Mouse (Mus musculus) erythroblast, embryonic 14.5 days (primary cell): Measurements from ENCODE around the gene G6pc3. TPM values are rescaled to one million over a fixed set of nuclear protein-coding genes. Genes with fewer than 3 reads are reported as not detected.
"Not testable (repeated sequence)": the region's sequence is repeated elsewhere in the genome, so short reads cannot be mapped to it uniquely, and the experiment has no call there.

Source experiments
- H3K27me3 ChIP-seq: 2 replicates; pipeline ENCODE4 v1.6.1; 2012; ENCODE audit warnings: inconsistent platforms; ENCODE audit not compliant: control insufficient read depth
- H3K36me3 ChIP-seq: 2 replicates; pipeline ENCODE4 v1.6.1; 2012; ENCODE audit warnings: mild to moderate bottlenecking, inconsistent platforms; ENCODE audit not compliant: control insufficient read depth
- H3K4me1 ChIP-seq: 2 replicates; pipeline ENCODE4 v1.6.1; 2012; ENCODE audit warnings: inconsistent platforms; ENCODE audit not compliant: control insufficient read depth
- H3K4me3 ChIP-seq: replicated peaks from 2 replicates; pipeline ENCODE3; 2012; ENCODE audit warnings: moderate library complexity, mild to moderate bottlenecking, inconsistent platforms
- H3K9me3 ChIP-seq: 2 replicates; pipeline ENCODE4 v1.6.1; 2012; ENCODE audit warnings: low read length, inconsistent platforms, mixed read lengths; ENCODE audit not compliant: control insufficient read depth
- GATA1 ChIP-seq: IDR thresholded peaks from 2 replicates; pipeline ENCODE4 v1.6.1; 2012; ENCODE audit warnings: low read length, inconsistent platforms, mixed read lengths
- TAL1 ChIP-seq: IDR thresholded peaks from 3 replicates; pipeline ENCODE4 v1.6.1; 2012; ENCODE audit warnings: low read length, inconsistent platforms, mixed read lengths
- polyA plus RNA-seq: library from polyadenylated mRNA; stranded (reverse); fragments of >175 nt; gene quantifications from 2 replicates; pipeline ENCODE4 v1.2.3, GENCODE M21; 2012

Gene G6pc3
- polyA plus RNA-seq, 1 experiment = 0.50 TPM

DNA sequence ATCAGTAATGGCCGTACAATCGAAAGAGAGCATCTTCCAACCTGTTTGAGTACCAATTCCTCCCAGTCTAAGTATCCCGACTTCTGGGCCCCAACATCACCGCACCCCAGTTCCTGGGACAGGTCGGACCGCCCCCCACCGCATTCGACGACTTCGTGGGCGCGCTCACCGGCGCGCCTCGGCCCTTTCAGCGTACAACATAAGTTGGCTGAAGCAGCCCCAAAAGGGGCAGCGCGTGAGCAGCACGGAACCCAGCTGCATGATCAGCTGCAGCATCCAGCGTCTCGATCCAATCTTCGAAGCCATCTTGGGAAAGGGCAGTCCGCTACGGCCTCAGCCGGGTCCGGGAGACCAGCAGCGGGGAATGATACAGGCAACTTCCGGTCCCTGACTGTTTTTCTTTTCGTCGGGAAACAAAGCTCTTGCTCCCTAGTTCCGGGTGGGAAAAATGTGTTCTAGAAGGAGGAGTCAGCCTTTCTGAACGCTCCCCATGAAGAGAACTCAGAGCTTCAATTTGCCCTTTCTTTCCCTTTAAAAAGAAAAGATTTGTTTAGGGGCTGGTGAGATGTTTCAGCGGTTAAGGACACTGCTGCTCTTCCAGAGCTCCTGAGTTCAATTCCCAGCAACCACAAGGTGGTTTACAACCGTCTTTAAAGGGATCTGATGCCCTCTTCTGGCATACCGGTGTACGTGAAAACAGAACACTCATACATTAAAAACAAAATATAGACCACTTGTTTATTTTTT lies 33.2 kb upstream of the G6pc3 start, which contains the start of gene Tmem101:
Gene Tmem101 (minus strand): TSS at position 366 of the 747 bp plus-strand sequence.
- H3K36me3 ChIP-seq = peaks cover 32% of the 10 kb centered on the region
- peaks cover 26% of the 10 kb centered on the region for H3K4me1 ChIP-seq
- TF ChIP-seq GATA1 (0 out of 2 replicates have a peak, but pooled peaks have one; percentile 12), TAL1 (no peak)
- peak within 1 kb of the TSS; percentile 86 for H3K4me3 ChIP-seq
- H3K27me3 ChIP-seq = peaks cover 5% of the 10 kb centered on the region; the same call in 1 of the 2 replicates
- H3K9me3 ChIP-seq = no peaks in the 10 kb centered on the region

DNA sequence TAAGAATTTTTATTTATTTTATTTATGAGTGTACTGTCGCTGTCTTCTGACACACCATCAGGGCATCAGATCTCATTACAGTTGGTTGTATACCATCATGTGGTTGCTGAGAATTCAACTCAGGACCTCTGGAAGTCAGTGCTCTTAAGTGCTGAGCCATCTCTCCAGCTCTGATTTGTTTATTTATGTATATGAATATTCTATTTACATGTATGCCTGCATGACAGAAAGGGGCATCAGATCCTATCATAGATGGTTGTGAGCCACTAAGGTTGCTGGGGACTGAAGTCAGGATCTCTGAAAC lies 32.7 kb upstream of the G6pc3 start:
- peaks cover 5% of the 10 kb centered on the region; the same call in 1 of the 2 replicates for H3K27me3 ChIP-seq
- no peaks in the 10 kb centered on the region for H3K9me3 ChIP-seq
- H3K4me1 ChIP-seq = peaks cover 26% of the 10 kb centered on the region
- peaks cover 33% of the 10 kb centered on the region for H3K36me3 ChIP-seq
- TF ChIP-seq GATA1 = no peak
- TF ChIP-seq TAL1 = no peak
- H3K4me3 ChIP-seq = peak overlapping the region; percentile 86

DNA sequence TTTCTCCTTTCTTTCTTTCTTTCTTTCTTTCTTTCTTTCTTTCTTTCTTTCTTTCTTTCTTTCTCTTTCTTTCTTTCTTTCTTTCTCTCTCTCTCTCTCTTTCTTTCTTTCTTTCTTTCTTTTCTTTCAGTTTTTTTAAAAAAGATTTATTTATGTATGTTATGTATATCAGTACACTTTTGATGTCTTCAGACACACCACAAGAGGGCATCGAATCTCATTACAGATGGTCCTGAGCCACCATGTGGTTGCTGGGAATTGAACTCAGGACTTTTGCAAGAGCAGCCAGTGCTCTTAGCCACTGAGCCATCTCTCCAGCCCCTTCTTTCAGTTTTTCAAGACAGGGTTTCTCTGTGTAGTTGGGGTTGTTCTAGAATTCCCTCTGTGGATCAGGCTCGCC lies 31.4 kb upstream of the G6pc3 start:
- H3K27me3 ChIP-seq, H3K4me3 ChIP-seq, H3K9me3 ChIP-seq: not testable (repeated sequence)
- H3K36me3 ChIP-seq = peaks cover 36% of the 10 kb centered on the region
- H3K4me1 ChIP-seq = peaks cover 26% of the 10 kb centered on the region

DNA sequence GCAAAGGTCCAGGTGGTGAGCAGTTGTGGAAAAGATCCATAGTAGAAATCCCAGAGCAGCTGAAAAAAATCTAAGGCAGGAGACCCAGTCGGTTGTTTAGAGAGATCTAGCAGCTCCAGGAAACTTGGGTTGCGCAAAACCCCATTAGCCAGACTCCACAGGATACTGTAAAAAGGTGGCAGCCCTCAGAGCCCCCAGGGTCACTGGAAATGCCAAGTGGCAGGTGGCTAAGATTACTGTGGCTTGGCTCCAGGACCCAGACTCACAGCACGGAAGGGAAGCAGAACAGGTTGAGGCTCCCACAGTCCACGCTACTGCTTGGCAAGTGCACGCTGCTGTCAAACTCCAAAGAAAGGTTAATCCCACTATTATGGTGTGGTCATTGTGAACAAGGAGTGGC lies 29.6 kb upstream of the G6pc3 start:
- no peak for TF ChIP-seq GATA1
- no peak for TF ChIP-seq TAL1
- Histone ChIP-seq H3K36me3 (peaks cover 36% of the 10 kb centered on the region), H3K4me3 (no peak overlapping the region), H3K9me3 (no peaks in the 10 kb centered on the region), H3K27me3 (peaks cover 5% of the 10 kb centered on the region; the same call in 1 of the 2 replicates), H3K4me1 (peaks cover 21% of the 10 kb centered on the region)

DNA sequence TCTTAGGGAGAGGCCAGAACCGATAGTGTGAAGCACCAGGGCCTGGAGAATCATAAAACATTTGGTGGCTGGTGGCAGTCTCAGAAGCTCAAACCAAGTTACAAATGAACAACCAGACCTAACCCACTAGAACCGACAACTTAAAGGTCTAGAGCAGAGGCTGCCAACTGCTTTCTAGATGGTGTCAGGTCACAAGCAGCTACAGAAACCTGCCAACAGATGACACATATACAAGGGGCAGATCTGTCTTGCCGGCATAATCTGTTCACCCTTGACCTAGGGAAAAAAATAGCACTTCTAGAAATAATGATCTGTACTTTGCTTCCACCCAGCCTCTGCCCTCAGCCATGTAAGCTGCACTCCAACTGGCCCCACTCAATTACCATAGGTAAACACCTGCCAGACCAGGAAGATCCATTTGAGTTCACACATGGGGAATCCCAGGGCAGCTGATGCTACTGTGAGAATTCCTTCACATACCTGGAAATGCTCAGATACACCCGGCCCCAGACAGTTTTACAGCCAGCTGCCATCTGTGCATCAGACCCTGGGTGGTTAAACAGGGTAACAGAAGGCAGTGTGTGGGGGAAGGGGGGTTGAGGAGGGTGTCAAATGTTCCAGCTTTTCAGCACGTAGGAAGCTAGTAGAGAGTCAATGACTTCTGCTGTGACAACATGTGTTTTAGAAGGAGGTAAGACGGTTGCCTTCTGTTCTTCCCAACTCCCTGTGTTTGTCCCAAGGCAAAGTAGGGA lies 23.3 kb upstream of the G6pc3 start:
- Histone ChIP-seq H3K36me3 (peaks cover 94% of the 10 kb centered on the region), H3K9me3 (no peaks in the 10 kb centered on the region), H3K27me3 (no peaks in the 10 kb centered on the region), H3K4me3 (no peak overlapping the region), H3K4me1 (peaks cover 14% of the 10 kb centered on the region)
- TF ChIP-seq GATA1 (no peak), TAL1 (no peak)

DNA sequence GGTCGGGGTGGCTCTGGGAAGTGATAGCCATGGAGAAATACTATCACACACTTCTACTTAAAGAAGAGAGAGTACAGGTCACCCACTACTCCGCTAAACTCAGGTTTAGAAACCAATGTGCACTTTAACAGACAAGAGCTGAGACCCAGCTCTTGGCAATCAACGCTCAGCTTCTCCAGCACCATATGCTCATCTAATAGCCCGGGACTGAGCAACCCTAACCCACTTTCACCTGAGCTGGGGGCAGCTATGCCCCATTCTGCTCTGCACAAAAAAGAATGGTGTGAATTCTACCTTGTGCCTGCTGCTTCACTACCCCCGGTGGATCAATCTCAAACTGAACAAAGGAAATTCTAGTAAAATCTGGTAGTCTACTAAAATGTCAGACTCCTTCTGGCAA lies 21.9 kb upstream of the G6pc3 start:
- TF ChIP-seq GATA1 (no peak), TAL1 (no peak)
- Histone ChIP-seq H3K36me3 (peaks cover 87% of the 10 kb centered on the region), H3K4me3 (no peak overlapping the region), H3K9me3 (no peaks in the 10 kb centered on the region), H3K4me1 (peaks cover 14% of the 10 kb centered on the region), H3K27me3 (no peaks in the 10 kb centered on the region)

DNA sequence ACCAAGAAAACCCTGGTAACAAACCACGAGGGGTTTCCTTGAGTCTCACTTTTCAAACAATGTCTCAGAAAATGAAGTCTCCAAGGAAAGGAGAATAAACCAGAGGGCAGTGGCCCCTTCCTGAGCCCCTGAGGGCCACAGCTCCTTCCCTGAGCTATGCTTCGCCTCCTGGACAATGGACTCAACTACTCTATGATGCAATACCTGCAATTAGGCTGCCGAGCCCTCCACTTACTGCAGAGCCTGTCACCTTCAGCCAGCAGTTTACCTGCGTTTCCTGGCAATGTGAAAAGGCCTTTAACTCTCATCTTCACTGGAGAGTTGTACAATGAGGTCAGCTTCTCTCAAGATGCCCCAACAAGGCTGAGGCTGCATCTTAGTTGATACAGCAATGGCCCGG lies 20.7 kb upstream of the G6pc3 start:
- no peak for TF ChIP-seq GATA1
- TF ChIP-seq TAL1 = no peak
- H3K4me1 ChIP-seq = peaks cover 14% of the 10 kb centered on the region
- H3K27me3 ChIP-seq = no peaks in the 10 kb centered on the region
- peaks cover 87% of the 10 kb centered on the region for H3K36me3 ChIP-seq
- no peak overlapping the region for H3K4me3 ChIP-seq
- H3K9me3 ChIP-seq = no peaks in the 10 kb centered on the region

DNA sequence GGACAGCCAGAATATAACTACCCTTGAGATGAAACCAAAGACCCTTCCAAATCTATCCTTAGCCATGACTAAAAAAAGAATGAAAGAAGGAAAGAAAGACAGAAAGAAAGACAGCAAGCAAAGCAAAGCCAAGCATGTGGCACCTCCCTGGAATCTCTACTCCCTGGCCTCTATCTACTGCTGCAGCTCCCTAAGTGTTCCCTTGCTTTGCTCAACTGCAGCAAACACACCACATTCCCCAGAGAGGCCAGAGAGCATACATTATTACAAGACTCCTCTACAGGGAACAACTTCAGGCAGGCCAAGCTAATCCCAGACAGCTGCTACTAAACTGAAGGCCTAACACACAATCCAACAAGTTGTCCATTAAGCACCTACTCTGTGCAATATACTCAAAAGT lies 9.6 kb upstream of the G6pc3 start:
- Histone ChIP-seq H3K4me1 (peaks cover 25% of the 10 kb centered on the region), H3K36me3 (peaks cover 79% of the 10 kb centered on the region), H3K27me3 (no peaks in the 10 kb centered on the region), H3K9me3 (no peaks in the 10 kb centered on the region), H3K4me3 (no peak overlapping the region)
- TF ChIP-seq GATA1 (no peak), TAL1 (no peak)

DNA sequence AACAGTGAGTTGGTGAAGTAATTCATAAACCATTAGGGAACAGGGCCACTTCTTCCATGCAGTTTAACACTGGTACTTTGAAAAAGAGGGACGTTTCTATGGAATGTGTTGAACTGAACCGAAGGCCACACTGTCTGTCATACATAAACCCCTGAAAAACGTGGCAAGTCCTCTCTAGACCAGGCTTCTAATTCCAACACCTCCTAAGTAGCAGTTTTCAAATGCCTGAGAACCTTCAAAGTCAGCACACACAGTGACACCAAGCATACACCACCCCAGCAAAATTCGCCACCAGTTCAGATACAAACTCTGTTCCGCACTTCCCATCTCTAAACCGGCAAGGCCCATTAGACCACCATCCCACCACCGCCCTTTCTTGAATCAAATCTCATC lies 5.2 kb upstream of the G6pc3 start:
- peaks cover 41% of the 10 kb centered on the region for H3K4me1 ChIP-seq
- TF ChIP-seq TAL1 (no peak), GATA1 (no peak)

More for the DNA sequence above, 5.2 kb upstream of the G6pc3 start:
- H3K4me3 ChIP-seq = peak overlapping the region; percentile 97
- H3K36me3 ChIP-seq = peaks cover 41% of the 10 kb centered on the region
- no peaks in the 10 kb centered on the region for H3K9me3 ChIP-seq
- no peaks in the 10 kb centered on the region for H3K27me3 ChIP-seq
